Comparison of ENCODE assay signal across 7 mouse cellular contexts in genomic region chr7:28375176-28375921, GRCm38 (mm10). TPM values are rescaled to one million over a fixed set of nuclear protein-coding genes. Genes with fewer than 3 reads are reported as not detected.
A peak's percentile ranks its signal among the peaks of the same experiment; 100 is the strongest.
DNase-seq lines count a peak whose midpoint lies in the region; ATAC-seq and TF ChIP-seq lines count a peak whose summit lies in the region.

No protein-coding gene starts in this region.

- WGBS in limb, embryonic 10.5 days = 1% methylated on average over 36 of the region's 36 CpGs
- under 1% methylated on average over 36 of the region's 36 CpGs for WGBS in midbrain, embryonic 11.5 days

- peak; percentile 84 to 90 for DNase-seq in adrenal gland, adult 18-20 months (ENCODE audit: low spot score in 2 of 2)
- peak; percentile 94 for DNase-seq in gastrocnemius, postnatal 14 days
- DNase-seq in limb, embryonic 10.5 days (ENCODE audit: low spot score) = peak; percentile 92
- DNase-seq in midbrain, embryonic 11.5 days (ENCODE audit: low spot score, missing footprints) = peak; percentile 97
- DNase-seq in skeletal muscle tissue, adult 2 months (ENCODE audit: low read depth, low spot score) = peak; percentile 92

- H3K4me2 ChIP-seq in midbrain, embryonic 11.5 days = peak overlapping the region; percentile 62

- TF ChIP-seq CTCF in cortical plate, adult 2 months (IDR thresholded peaks at IDR 0.05; ENCODE audit: extremely low read depth, insufficient read depth, low read length) = no peak

- H3K9ac ChIP-seq in midbrain, embryonic 11.5 days (ENCODE audit: low read length) = peak overlapping the region; percentile 69

- no peaks in the 10 kb centered on the region; the same call in 1 of the 2 replicates for H3K4me1 ChIP-seq in cortical plate, adult 2 months (ENCODE audit: control insufficient read depth, insufficient read depth, low read length)
- H3K4me1 ChIP-seq in limb, embryonic 10.5 days = peaks cover 66% of the 10 kb centered on the region
- H3K4me1 ChIP-seq in midbrain, embryonic 11.5 days (ENCODE audit: control insufficient read depth, insufficient read depth, low read length) = peaks cover 31% of the 10 kb centered on the region

- peak; percentile 41; the same call in 1 of the 2 replicates for TF ChIP-seq POLR2A in cortical plate, adult 2 months (IDR thresholded peaks at IDR 0.05; ENCODE audit: extremely low read depth, insufficient read depth, low read length)

- peak overlapping the region; percentile 86 for H3K27ac ChIP-seq in cortical plate, adult 2 months (ENCODE audit: insufficient read depth, low read length)
- peak overlapping the region; percentile 98 for H3K27ac ChIP-seq in limb, embryonic 10.5 days
- peak overlapping the region; percentile 91 for H3K27ac ChIP-seq in midbrain, embryonic 11.5 days (ENCODE audit: low read depth, low read length)

- peak; percentile 45 for ATAC-seq in inflammation-experienced regulatory T-cells, adult 6 months
- ATAC-seq in midbrain, embryonic 11.5 days (ENCODE audit: low FRiP score) = peak; percentile 31

- no peaks in the 10 kb centered on the region for H3K27me3 ChIP-seq in limb, embryonic 10.5 days (ENCODE audit: low read depth, poor library complexity, severe bottlenecking)
- peaks cover 8% of the 10 kb centered on the region; the same call in 1 of the 2 replicates for H3K27me3 ChIP-seq in midbrain, embryonic 11.5 days (ENCODE audit: control insufficient read depth, insufficient read depth, low read length)

- H3K9me3 ChIP-seq in limb, embryonic 10.5 days (replicated peaks) = no peaks in the 10 kb centered on the region
- no peaks in the 10 kb centered on the region for H3K9me3 ChIP-seq in midbrain, embryonic 11.5 days (ENCODE audit: control insufficient read depth, low read length)

- peaks cover 12% of the 10 kb centered on the region for H3K36me3 ChIP-seq in limb, embryonic 10.5 days
- no peaks in the 10 kb centered on the region for H3K36me3 ChIP-seq in midbrain, embryonic 11.5 days (ENCODE audit: control insufficient read depth, insufficient read depth, low read length)

- intact Hi-C loops in gastrocnemius, postnatal 14 days (cut with DNase I; ENCODE audit: low total_unique reads) = no loop called here

- H3K4me3 ChIP-seq in cortical plate, adult 2 months (ENCODE audit: insufficient read depth, low read length) = peak overlapping the region; percentile 22
- peak overlapping the region; percentile 55 for H3K4me3 ChIP-seq in limb, embryonic 10.5 days
- peak overlapping the region; percentile 32 for H3K4me3 ChIP-seq in midbrain, embryonic 11.5 days (ENCODE audit: low read depth, low read length)

RNA-seq across cellular contexts. Expression of gene Plekhg2, which starts 3.0 kb away (rescaled TPM):
- total RNA-seq in adrenal gland, adult 18-20 months (2021) = 10 to 100 TPM; 14.4 to 22.2 TPM
- polyA plus RNA-seq in cortical plate, adult 2 months (2012; rRNA removed) = 3.5 and 4.2 TPM in 2 replicates
- 10 to 100 TPM; 15.0 to 15.7 TPM for total RNA-seq in gastrocnemius, postnatal 14 days (2021)
- 100 to 1,000 TPM in 1 of 3 experiments, 10 to 100 TPM in 2; 48.5 to 102 (median 74.0) TPM for polyA plus RNA-seq in inflammation-experienced regulatory T-cells, adult 6 months (2017; shearing (Covaris generic))
- 90.5 and 118 TPM in 2 replicates for polyA plus RNA-seq in limb, embryonic 10.5 days (2016; fragmentation: Nextera tagmentation; extraction: Ambion mirVana)
- 36.1 and 39.4 TPM in 2 replicates for polyA plus RNA-seq in midbrain, embryonic 11.5 days (2014; fragmentation: Nextera tagmentation; extraction: Ambion mirVana)

RNA-seq across cellular contexts. Expression of gene Zfp36, which starts 4.7 kb away (rescaled TPM):
- total RNA-seq in adrenal gland, adult 18-20 months (2021) = 10 to 100 TPM; 15.5 to 16.5 TPM
- 3.6 and 3.8 TPM in 2 replicates for polyA plus RNA-seq in cortical plate, adult 2 months (2012; rRNA removed)
- 10 to 100 TPM in 1 of 2 experiments, 1 to 10 TPM in 1; 5.9 to 11.6 TPM for total RNA-seq in gastrocnemius, postnatal 14 days (2021)
- polyA plus RNA-seq in inflammation-experienced regulatory T-cells, adult 6 months (2017; shearing (Covaris generic)) = 100 to 1,000 TPM; 100 to 211 (median 148) TPM
- 7.5 and 7.9 TPM in 2 replicates for polyA plus RNA-seq in limb, embryonic 10.5 days (2016; fragmentation: Nextera tagmentation; extraction: Ambion mirVana)
- 3.3 and 3.5 TPM in 2 replicates for polyA plus RNA-seq in midbrain, embryonic 11.5 days (2014; fragmentation: Nextera tagmentation; extraction: Ambion mirVana)

RNA-seq across cellular contexts. Expression of gene Med29, which starts 17.2 kb away (rescaled TPM):
- total RNA-seq in adrenal gland, adult 18-20 months (2021) = 10 to 100 TPM; 36.9 to 37.0 TPM
- polyA plus RNA-seq in cortical plate, adult 2 months (2012; rRNA removed) = 38.6 and 42.6 TPM in 2 replicates
- 10 to 100 TPM; 20.7 to 20.9 TPM for total RNA-seq in gastrocnemius, postnatal 14 days (2021)
- polyA plus RNA-seq in inflammation-experienced regulatory T-cells, adult 6 months (2017; shearing (Covaris generic)) = 10 to 100 TPM; 26.2 to 33.0 (median 32.5) TPM
- polyA plus RNA-seq in limb, embryonic 10.5 days (2016; fragmentation: Nextera tagmentation; extraction: Ambion mirVana) = 65.1 and 67.0 TPM in 2 replicates
- polyA plus RNA-seq in midbrain, embryonic 11.5 days (2014; fragmentation: Nextera tagmentation; extraction: Ambion mirVana) = 44.4 and 50.5 TPM in 2 replicates

RNA-seq across cellular contexts. Expression of gene Paf1, which starts 17.4 kb away (rescaled TPM):
- 10 to 100 TPM; 76.7 to 86.6 TPM for total RNA-seq in adrenal gland, adult 18-20 months (2021)
- 101 and 108 TPM in 2 replicates for polyA plus RNA-seq in cortical plate, adult 2 months (2012; rRNA removed)
- total RNA-seq in gastrocnemius, postnatal 14 days (2021) = 10 to 100 TPM; 32.9 to 34.8 TPM
- 10 to 100 TPM; 46.2 to 59.4 (median 51.8) TPM for polyA plus RNA-seq in inflammation-experienced regulatory T-cells, adult 6 months (2017; shearing (Covaris generic))
- polyA plus RNA-seq in limb, embryonic 10.5 days (2016; fragmentation: Nextera tagmentation; extraction: Ambion mirVana) = 81.3 and 91.5 TPM in 2 replicates
- 72.8 and 83.8 TPM in 2 replicates for polyA plus RNA-seq in midbrain, embryonic 11.5 days (2014; fragmentation: Nextera tagmentation; extraction: Ambion mirVana)

RNA-seq across cellular contexts. Expression of gene Rps16, which starts 24.9 kb away (rescaled TPM):
- 100 to 1,000 TPM; 983 to 986 TPM for total RNA-seq in adrenal gland, adult 18-20 months (2021)
- polyA plus RNA-seq in cortical plate, adult 2 months (2012; rRNA removed) = 648 and 653 TPM in 2 replicates
- total RNA-seq in gastrocnemius, postnatal 14 days (2021) = 100 to 1,000 TPM; 522 to 620 TPM
- 1,000 to 10,000 TPM in 2 of 3 experiments, 100 to 1,000 TPM in 1; 937 to 1,605 (median 1,546) TPM for polyA plus RNA-seq in inflammation-experienced regulatory T-cells, adult 6 months (2017; shearing (Covaris generic))
- polyA plus RNA-seq in limb, embryonic 10.5 days (2016; fragmentation: Nextera tagmentation; extraction: Ambion mirVana) = 972 and 1,174 TPM in 2 replicates
- 740 and 824 TPM in 2 replicates for polyA plus RNA-seq in midbrain, embryonic 11.5 days (2014; fragmentation: Nextera tagmentation; extraction: Ambion mirVana)

Comparison
In these comparisons a context has a peak if more than half of its experiments do, and no peak if none do; other contexts are left out.
1. Peak in every context shown above with its lines: DNase-seq, ATAC-seq, H3K4me3 ChIP-seq and H3K27ac ChIP-seq.
2. RNA of gene Zfp36, which starts 4.7 kb away (polyA plus RNA-seq): 100 to 211 TPM in inflammation-experienced regulatory T-cells, adult 6 months; 7.5 to 7.9 TPM in limb, embryonic 10.5 days, 3.6 to 3.8 TPM in cortical plate, adult 2 months and 3.3 to 3.5 TPM in midbrain, embryonic 11.5 days; every median in the first group is over 10 times any median in the second.